Mouse (Mus musculus): ENCODE measurements around the gene Rbms2.
"Not testable (repeated sequence)": the region's sequence is repeated elsewhere in the genome, so short reads cannot be mapped to it uniquely, and the experiment has no call there.

Rbms2 gene

GRCm38 (mm10) chr10:128179989-128180388, at the start of gene Rbms2:
Rbms2 (minus strand) TSS chr10:128180297.
- DNase-seq, result no peak

GRCm38 (mm10) chr10:128228009-128228408, 47.9 kb upstream of the Rbms2 start:
- DNase-seq, result no peak

- DNase-seq, result no peak
Measured at GRCm38 (mm10) chr10:128227592-128227991, 47.5 kb upstream of the Rbms2 start.

- DNase-seq, result no peak
Measured at GRCm38 (mm10) chr10:128225538-128225937, 45.4 kb upstream of the Rbms2 start, which contains the start of gene Mip. Mip (plus strand) TSS chr10:128225838.

GRCm38 (mm10) chr10:128225064-128225463, 45.0 kb upstream of the Rbms2 start:
- no peak for DNase-seq

GRCm38 (mm10) chr10:128221533-128222286, 41.6 kb upstream of the Rbms2 start:
- no peak for DNase-seq

GRCm38 (mm10) chr10:128218387-128219117, 38.5 kb upstream of the Rbms2 start:
- DNase-seq, result no peak

GRCm38 (mm10) chr10:128214981-128215380, 34.9 kb upstream of the Rbms2 start:
- no peak for DNase-seq

- not testable (repeated sequence) for DNase-seq
Measured at GRCm38 (mm10) chr10:128214112-128214511, 34.0 kb upstream of the Rbms2 start.

- DNase-seq, result peak; percentile 80 to 82
Measured at GRCm38 (mm10) chr10:128212871-128213323, 32.8 kb upstream of the Rbms2 start.

- DNase-seq, result no peak
Measured at GRCm38 (mm10) chr10:128212148-128212547, 32.1 kb upstream of the Rbms2 start.

GRCm38 (mm10) chr10:128211390-128212108, 31.5 kb upstream of the Rbms2 start, which contains the start of gene Spryd4:
Spryd4 (minus strand) TSS chr10:128211807.
- peak; percentile 90 to 93 for DNase-seq

- DNase-seq, result peak in 1 of 2 experiments; percentile 32
Measured at GRCm38 (mm10) chr10:128210954-128211353, 30.9 kb upstream of the Rbms2 start.

- no peak for DNase-seq
Measured at GRCm38 (mm10) chr10:128210131-128210530, 30.0 kb upstream of the Rbms2 start.

GRCm38 (mm10) chr10:128209311-128210009, 29.4 kb upstream of the Rbms2 start:
- no peak for DNase-seq

- no peak for DNase-seq
Measured at GRCm38 (mm10) chr10:128208326-128208725, 28.2 kb upstream of the Rbms2 start.

- DNase-seq, result no peak
Measured at GRCm38 (mm10) chr10:128204941-128205340, 24.8 kb upstream of the Rbms2 start.

GRCm38 (mm10) chr10:128201856-128202255, 21.8 kb upstream of the Rbms2 start:
- DNase-seq, result no peak

- DNase-seq, result peak; percentile 67 to 81
Measured at GRCm38 (mm10) chr10:128194551-128195461, 14.7 kb upstream of the Rbms2 start.

- DNase-seq, result peak; percentile 99 to 100
Measured at GRCm38 (mm10) chr10:128194024-128194550, 14.0 kb upstream of the Rbms2 start, which contains the start of gene Gls2. Gls2 (plus strand) TSS chr10:128194457.

- DNase-seq, result no peak
Measured at GRCm38 (mm10) chr10:128193113-128193512, 13.0 kb upstream of the Rbms2 start.

Data from cerebellum, adult 18-20 months (tissue).